Mouse (Mus musculus) erythroblast, adult 5-6 weeks (primary cell): ENCODE results near the gene Rhob. TPM values are rescaled to one million over a fixed set of nuclear protein-coding genes. Genes with fewer than 3 reads are reported as not detected.

Experiments
- ATAC-seq: replicated peaks from 2 replicates; pipeline ENCODE4 v1.8.0; 2016; ENCODE audit warnings: moderate number of reproducible peaks, mild to moderate bottlenecking, moderate TSS enrichment, inconsistent platforms; ENCODE audit not compliant: poor library complexity, low FRiP score, severe bottlenecking
- total RNA-seq, 2 experiments: library from RNA; stranded (forward) in 1 of 2; stranded (reverse) in 1 of 2; fragments of 150-400 nt in 1 of 2; fragments of 200-764, 138-1000 nt in 1 of 2; gene quantifications; 2 replicates each; pipeline versions ENCODE4 v1.2.3 to v1.2.4; 2015 to 2017; ENCODE audit warnings: low replicate concordance in 2 of 2

The Rhob gene
- total RNA-seq (2015; ENCODE audit: low replicate concordance): 27.4 and 31.9 TPM in 2 replicates
- 8.9 and 9.7 TPM in 2 replicates for total RNA-seq (2017; ENCODE audit: low replicate concordance)

- peak; percentile 91 for ATAC-seq
These were observed at the start of gene Rhob for GRCm38 (mm10) chr12:8499871-8500596. TSS of gene Rhob (minus strand) at chr12:8500009.

- ATAC-seq: peak; percentile 80
These were observed 47.5 kb upstream of the Rhob start for GRCm38 (mm10) chr12:8547357-8547756.

DNA sequence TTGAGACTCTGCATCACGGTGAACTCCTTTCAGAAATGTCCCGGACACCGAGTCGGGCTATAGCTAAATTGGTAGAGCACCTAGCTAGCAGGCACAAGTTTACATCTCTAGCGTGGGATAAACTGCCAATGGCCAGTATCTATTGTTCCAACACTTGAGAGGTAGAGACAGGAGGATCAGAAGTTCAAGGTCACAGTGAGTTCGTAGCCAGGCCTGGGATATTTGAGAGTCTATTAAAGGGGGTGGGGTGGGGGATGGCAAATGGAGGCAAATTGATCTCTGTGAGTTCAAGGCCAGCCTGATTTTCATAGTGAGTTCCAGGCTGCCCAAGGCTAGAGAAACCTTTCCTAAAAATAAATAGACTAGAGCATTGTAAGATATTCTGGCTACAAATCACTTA, 47.0 kb upstream of the Rhob start:
- no peak for ATAC-seq

GRCm38 (mm10) chr12:8545066-8545610, 45.3 kb upstream of the Rhob start:
- ATAC-seq: no peak

DNA sequence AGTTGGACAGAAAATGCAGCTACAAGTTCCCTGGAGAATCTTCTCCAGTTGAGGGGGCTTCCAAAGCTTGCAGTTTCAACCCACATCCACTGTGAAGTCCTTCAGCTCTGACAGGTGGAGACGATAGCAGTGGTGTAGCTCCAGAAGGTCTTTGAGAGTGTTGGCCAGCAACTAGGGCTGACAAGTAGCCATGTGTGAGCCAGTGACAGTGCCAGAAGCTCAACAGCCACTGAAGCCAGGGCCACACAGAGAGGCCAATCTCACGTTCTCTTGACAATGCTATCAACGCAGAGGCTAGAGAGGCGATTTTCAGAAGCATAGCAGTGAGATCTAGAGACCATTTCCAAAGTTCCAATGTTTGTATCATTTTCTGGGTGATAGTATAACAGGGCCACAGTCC, 42.6 kb upstream of the Rhob start:
- no peak for ATAC-seq

- no peak for ATAC-seq
These were observed 39.7 kb upstream of the Rhob start for GRCm38 (mm10) chr12:8539471-8539870.

- ATAC-seq: no peak
These were observed 37.5 kb upstream of the Rhob start for GRCm38 (mm10) chr12:8537291-8537690.

- ATAC-seq: no peak
These were observed 36.6 kb upstream of the Rhob start for GRCm38 (mm10) chr12:8536221-8536965.

DNA sequence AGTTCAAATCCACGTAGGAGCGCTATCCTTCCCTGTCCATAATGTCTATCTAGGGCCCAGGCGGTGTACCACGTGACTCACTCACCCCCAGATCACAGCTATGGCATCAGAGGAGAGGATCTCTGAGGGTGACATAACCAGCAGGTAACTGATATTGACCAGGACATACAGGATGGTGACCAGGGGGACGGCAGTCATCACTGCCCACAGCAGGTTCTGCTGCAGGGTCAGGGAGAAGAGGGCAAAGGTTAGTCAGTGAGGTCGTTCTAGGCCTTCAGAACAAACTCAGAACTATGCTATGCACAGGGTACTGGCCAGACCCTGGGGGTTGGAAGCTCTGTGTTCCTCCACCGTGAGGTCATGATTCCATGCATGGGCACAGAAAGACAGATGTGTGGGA, 35.8 kb upstream of the Rhob start:
- no peak for ATAC-seq

DNA sequence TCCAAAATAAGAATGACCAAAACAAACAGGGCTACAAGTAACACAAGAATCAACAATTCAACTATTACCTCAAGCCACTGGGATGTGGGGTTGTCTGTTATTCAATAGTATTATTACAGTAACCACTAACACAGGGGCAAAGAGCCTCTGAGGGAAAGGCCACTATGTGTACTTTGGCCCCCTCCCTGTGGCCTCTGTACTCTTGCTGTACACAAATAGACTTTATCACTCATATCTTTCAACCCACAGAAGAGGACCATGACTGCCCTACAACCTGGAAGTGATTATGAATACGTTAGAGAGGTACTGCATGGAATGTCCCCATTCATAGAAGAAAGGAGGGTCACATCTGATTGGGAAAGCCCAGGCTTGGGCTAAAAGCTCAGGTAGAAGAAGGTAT, 35.1 kb upstream of the Rhob start:
- ATAC-seq: no peak

GRCm38 (mm10) chr12:8527770-8528169, 28.0 kb upstream of the Rhob start:
- ATAC-seq: no peak

GRCm38 (mm10) chr12:8527175-8527574, 27.4 kb upstream of the Rhob start:
- ATAC-seq: no peak

DNA sequence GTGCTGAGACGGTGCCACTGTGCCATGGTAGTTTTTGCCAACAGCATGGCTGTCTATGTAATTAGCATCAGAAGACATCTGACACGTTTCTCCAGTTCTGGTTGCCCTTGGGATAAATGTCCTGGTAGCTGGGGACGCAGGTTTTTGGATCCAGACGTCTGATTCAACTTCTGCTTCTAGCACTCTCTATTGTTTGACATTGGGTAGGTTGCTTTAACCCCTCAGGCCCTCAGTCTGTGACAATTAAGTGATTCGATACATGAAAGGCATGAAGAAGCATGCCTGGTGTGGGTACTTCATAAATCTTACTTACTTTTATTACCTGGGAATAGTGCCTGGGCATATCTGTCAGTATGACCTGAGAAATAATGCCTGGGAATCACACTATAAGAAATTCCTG, 24.3 kb upstream of the Rhob start:
- ATAC-seq: no peak

DNA sequence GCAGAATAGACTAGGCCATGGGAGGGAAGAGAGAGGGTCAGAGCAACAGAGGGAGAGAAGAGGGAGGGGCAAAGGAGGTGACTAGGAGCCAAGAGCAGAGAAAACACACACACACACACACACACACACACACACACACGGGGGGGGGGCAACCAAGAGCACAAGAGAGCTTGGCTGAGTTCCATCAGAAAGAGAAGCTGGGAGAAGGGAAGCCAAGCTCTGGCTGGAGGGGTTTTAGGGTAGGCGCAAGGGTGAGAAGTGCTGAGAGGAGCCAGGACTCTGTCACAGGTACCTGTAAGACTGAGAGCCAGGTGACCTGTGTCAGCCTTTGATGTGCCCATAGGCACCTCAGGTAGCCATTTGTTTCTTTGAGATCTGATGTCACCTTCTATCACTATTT, 22.9 kb upstream of the Rhob start:
- no peak for ATAC-seq

DNA sequence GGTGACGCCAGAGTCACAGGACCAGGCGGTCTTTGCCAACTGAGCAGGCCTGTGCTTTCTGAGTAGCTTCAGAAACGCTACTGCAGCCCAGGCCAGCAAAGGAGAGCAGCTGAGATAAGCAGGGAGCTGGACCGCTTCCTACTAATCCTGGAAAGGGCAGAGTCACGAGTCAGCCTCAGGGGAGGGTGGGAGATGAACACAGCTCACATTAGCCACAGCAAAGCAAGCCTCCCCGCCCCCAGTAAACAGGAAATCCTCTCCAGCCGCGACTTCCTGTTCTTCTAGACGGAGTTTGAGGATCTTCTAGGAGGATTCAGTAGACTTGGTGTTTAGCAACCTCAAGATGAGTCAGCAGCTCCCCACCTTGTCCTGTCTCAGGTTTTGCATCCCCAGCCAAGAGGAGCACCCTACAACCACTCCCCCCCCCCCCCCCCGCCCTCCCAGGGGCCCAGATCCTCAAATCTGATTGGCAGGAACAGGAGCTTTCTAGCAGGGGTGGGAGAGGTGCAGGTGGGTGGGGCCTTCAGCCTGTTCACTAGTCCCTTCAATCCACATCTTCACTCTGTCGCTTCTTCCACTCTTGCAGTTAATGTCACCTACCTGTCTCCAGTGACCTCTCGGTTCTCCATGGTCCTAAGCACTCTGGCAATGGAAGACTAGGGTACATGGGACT, 21.7 kb upstream of the Rhob start:
- no peak for ATAC-seq

DNA sequence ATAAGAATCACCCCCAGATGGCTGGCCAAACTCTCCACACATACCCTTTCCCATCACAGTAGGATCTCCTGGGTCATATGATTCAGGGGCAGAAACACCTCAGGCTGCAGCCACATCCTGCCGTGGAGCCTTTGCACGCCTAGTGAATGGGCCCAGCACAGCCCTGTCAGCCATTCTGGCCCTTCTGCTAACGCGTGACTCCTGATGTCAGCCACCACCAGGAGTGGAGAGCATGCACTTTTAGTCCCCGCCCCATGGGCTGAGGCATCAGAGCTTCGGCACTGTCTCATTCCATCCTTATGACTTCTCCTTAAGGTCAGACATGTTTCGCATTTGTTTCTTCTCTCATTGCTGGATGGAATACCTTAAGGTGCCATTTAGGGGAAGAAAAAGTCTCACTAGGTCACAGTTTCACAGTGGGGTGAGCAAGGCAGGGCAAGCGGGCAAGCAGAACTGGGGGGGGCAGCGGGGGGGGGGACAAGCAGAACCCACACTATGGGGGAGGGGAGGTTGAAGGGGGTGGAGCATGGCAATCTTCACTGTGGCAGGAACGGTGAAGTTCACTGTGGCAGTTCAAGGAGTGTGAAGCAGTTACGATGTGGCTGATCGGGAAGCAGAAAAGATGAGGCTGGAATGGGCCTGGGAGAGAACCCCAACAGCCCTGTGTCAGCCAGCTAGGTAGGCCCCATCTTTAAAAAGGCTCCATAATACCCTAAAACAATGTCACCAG, 19.8 kb upstream of the Rhob start:
- no peak for ATAC-seq

DNA sequence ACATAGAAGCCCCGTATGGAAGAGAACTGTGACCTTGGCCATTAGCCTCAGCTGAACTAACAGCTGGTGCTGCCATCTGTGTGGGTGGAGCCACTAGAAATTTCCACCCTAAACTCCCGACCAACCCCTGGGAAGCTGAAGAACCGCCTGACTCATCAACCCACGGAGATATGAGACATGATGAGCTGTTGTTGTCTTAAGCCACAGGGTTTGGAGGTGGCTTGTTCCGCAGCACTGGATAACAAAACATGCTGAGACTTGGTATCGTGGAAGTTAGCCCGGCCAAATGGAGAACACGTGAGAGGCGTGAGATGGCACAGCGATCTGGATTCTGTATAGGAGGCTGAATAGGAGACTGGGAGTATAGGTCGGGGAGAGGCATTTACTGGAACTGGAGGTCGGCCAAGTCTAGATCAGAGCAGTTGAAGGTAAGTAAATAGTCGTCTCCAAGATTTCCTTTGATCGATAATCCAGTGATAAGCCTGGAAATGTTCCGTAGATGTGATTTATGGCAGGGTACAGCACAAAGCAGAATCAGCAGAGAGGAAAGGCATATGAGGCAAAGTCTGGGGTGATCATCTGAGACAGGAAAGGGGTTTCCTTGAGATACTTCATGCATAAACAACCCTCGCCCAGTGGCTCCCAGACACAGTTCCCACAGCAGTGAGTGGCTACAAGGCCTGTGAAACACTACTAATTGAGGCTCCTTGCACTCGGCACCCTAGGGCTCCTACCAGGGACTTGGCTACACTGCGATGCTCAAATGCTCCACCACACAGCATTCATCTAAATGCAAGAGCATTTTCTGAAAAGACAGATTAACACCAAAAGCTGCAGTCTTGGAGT, 11.5 kb upstream of the Rhob start:
- ATAC-seq: no peak

GRCm38 (mm10) chr12:8510317-8510988, 10.6 kb upstream of the Rhob start:
- no peak for ATAC-seq
